Mouse (Mus musculus) ZHBTc4 (cell line): ENCODE data around the gene Crb1.

Source experiments
- DNase-seq: peaks from one replicate; pipeline ENCODE4 v3.0.0-alpha.2; 2011; ENCODE audit warnings: low read depth, low spot score

The Crb1 gene

DNA sequence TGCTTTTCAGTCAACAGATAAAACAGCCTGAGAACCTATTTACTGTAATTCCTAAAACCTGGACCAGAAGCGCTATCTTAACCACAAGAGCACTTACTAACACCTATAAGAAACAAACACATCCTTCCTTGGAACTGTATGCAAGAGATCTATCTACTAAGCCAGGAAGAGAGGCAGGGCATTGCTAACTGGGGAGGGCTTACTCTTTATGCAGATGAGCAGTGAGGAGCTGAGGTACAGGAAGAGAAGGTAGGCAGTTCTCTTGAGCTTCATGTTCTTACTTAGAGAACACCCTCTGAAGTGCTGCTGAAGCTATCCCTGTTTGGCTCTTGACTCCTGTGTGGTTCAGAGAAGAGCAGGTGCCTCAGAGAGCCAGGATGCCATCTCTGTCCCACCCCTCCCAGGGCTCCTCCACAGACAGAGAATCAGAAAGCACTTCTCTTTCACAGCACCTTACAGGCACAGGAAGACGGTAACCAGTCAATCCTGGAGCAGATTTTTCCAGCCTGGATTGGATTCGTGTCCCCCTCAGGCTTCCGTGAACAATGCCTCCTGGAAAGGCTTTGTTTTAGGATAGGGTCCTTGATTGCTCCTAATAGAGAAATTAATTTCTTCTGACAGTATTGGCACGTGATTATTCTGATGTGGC is at the start of gene Crb1:
Crb1 (minus strand) TSS at position 463 of the 649 bp plus-strand sequence.
- DNase-seq: peak; percentile 32

DNA sequence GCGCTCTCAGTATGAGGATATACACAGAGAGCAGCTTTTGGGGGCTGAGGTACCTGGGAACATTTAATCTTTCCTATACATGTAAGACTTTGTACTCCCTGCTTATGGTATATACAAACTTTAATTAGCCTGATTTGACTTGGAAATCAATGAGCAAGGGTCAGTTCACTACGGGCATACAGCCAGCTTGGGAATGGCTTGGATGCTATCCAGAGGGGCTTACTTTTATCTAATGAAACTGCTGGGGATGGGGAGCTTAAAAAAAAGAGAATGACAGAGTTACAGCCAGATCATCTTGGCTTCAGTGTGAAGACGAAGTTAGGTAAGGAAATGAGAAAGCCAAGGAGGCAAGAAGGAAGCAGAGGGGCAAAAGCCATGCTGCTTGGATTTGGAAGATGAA is 48.1 kb upstream of the Crb1 start:
- no peak for DNase-seq

DNA sequence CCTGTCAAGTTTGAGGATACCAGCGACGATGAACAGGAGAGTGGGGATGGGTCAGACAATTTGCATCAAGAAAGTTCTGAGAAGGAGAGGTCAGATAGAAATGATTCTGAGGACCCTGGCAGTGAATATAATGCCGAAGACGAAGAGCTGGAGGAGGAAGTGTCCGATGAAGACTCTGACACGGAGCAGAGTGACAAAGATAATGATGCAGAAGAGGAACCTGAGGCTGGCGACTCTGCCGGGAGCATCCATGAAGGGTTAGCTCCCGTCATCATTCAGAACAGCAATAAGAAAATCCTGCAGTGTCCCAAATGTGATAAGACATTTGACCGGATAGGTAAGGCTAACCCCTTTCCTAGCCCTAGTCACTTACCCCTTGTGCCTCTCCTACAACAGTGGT is 47.0 kb upstream of the Crb1 start:
- no peak for DNase-seq

DNA sequence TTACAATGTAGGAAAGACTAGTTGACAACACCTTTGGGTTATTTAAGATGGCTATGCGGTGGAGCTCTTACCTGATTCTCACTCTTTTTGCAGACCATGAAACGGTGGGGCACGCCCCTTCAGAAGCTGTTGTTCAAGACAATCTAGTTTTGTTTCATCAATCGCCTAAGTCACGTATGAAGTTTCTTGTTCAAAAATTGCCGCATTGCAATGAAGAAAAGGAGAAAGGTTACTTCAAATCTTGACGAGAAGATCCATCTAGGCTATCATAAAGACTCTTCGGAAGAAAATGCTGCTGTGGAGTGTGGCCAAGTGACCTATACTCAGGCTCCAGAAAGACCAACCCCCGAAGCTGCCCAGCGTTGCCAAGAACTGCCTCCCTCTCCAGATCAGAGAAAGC is 46.0 kb upstream of the Crb1 start:
- DNase-seq: peak; percentile 35

DNA sequence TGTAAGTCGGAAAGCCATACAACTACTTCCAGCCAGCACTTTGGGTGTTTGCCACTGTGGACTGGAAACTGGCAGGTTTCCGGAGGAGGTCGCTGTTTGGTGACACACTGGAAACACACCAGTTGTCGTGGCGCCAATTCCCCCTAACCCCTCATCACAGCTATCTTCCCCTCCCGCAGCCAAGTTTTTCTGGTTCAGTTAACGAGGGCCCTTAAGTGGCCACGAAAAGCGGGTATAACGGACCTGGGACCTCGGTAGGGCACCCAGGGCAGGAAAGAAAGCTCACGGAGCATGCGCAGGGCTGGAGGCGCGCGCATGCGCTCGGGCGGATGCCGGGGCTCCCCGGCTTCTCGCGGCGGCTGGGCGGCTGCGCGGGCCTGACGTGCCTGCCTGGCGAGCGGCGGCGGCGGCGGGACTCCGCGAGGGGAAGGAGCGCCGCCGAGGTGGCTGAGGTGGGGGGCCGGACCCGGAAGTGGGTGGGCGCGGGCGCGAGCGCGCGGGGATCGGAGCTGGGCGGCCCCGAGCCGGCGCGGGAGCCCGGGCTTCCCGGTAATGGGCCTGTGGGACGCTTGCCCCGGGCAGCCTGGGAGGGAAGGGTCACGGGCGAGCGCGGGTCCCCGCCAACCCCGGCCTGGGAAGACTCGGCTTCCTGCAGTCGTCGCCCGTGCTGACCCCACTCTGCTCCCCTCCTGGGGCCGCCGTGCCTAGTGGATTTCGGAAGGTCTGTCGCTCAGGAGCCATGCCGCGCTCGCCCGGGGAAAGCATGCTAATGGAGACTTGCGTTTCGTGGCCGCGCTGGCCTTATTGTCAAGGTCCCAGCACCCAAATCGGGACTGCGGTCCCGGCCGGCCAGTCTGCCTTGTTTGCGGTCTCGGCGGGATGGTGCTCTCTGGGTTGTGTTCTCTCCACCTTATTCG is 45.2 kb upstream of the Crb1 start, which contains the start of gene Zbtb41:
Zbtb41 (plus strand) TSS at position 414 of the 917 bp plus-strand sequence.
- peak; percentile 93 for DNase-seq

DNA sequence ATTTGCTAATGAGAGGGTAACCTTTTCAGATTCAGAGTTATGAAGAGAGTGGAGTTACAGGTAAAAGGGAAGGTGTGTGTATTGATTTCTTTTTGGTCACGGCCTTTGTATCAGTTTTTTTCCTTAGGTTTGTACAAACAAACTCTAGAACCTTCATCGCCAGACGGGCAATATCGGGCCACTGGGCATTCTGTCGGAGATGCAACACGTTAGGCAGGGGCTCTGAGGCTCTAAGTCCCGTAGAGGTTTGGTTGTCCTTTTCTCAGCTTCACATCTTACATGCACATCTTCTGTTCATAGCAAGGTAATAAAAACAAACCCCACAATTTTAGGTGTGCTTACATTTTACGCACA is 44.6 kb upstream of the Crb1 start:
- no peak for DNase-seq

DNA sequence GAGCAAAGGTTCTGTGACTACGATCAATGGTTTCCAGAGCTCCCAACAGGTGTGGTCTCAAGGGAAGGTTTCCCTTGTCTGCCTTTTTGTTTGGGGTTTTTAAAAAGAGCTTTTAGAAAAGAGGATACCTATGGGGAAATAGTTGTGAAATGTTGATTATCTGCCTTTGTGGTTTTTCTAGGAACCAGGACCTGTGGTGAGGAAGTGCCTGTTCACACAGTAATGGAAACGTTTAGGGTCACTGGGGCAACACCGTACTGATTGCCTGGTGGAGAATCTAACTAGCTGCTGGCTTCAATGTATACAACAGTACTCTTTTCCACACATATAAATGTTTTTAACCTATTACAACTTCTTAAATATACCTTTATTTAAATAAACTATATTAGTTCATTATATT is 36.6 kb upstream of the Crb1 start:
- DNase-seq: no peak

DNA sequence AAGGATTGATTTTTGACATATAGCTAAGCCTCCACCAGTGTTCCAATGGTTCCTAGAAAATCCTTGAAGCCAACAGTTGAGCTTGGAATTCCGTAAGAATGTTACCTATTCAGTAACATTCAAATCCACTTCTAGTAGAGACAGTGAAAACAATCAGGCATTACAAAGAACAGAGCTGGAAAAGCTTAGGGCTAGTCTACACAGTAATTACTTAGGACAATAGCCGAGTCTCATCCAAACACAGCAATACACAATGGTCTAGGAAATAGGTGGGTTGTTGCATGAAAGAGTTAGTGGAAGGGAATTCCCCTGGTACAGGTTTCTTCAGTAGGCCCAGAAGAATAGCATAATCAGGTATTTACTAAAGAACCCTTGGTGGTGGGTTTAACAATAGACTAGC is 35.5 kb upstream of the Crb1 start:
- DNase-seq: peak; percentile 86

DNA sequence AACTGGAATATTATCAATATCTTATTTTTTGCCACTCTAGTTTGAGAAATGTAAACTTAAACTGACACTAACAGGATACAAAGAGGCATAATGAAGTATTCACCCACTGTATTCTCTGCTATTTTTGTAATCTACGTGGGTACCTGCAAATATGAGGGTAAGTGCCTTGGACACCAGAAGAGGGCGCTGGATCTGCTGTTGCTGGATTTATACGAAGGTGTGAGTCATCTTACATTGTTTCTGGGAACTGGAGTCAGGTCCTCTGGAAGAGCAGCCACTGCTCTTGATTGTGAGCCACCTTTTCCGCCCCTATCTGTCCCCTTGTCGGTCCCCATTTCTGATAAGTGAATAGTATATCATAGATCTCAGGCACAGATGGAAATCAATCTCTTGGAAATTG is 30.8 kb upstream of the Crb1 start:
- peak; percentile 39 for DNase-seq

DNA sequence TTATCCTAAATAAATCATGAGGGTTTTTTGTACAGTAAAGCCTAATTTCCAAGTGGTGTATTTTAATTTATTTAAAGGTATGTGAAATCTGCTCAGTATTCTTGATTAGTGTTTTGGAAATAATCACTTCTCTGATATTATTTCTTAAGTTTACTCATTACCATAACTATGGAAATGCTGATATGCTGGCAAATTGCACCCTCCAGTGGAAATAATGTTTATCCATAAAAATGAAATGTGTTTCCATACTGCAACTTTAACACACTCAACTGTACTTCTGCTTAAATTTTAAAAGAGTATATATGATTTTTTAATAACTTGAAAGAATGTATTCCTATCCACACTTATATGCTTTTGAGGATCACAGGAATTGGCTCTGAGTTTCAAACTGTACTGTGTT is 28.9 kb upstream of the Crb1 start:
- no peak for DNase-seq

DNA sequence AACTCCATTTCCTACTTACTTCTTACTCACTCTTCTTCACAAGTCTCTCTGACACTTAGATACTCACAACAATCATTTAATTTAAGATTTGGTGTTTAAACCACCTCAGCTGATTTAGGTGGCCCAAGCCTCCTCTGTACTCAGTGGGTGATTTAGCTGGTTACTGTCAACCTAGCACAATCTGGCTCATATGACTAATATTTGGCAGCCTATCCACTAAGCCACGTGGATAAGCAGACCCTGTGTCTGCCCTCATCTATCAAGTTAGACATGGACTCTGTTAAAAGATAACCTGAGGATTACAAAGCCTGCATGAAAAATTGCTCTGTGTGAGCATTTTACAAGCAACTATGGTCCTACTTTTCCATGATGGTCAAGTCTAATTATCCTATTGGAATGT is 19.7 kb upstream of the Crb1 start:
- DNase-seq: no peak

DNA sequence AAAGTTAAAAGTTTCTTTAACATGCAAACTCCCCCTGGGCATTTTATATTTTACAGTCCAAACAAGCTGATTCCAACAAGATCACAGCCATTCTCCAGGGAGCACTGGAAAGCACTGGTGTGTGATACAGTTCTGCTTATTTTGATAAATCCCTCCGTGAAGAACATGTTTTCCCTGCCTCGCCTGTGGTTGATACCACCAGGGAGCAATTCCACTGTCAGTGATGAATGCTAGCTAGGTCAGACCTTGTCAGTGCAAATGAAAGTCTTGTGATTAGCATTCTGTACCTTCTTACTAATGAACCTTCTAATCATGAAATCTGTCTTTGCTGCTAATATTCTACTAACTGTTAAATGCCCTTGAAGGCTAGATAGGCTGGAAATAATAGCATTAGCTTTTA is 14.8 kb upstream of the Crb1 start:
- DNase-seq: no peak

DNA sequence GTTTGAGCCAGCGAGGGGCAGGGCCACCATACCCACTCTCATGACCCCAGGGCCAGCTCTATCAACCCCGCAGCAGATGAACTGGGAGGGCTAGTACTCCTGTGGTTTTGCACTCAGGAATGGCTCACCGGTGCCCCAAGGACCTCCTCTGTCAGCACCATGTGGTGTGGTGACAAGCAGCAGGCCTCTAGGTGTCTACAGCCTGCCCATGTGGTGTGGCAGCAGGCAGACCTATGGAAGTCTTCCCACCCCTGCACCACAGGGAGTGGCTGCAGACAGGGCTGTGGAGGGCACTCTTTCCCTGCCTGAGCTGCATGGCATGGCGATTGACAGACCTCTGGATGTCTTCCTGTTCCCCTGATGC is 2.7 kb upstream of the Crb1 start:
- no peak for DNase-seq

DNA sequence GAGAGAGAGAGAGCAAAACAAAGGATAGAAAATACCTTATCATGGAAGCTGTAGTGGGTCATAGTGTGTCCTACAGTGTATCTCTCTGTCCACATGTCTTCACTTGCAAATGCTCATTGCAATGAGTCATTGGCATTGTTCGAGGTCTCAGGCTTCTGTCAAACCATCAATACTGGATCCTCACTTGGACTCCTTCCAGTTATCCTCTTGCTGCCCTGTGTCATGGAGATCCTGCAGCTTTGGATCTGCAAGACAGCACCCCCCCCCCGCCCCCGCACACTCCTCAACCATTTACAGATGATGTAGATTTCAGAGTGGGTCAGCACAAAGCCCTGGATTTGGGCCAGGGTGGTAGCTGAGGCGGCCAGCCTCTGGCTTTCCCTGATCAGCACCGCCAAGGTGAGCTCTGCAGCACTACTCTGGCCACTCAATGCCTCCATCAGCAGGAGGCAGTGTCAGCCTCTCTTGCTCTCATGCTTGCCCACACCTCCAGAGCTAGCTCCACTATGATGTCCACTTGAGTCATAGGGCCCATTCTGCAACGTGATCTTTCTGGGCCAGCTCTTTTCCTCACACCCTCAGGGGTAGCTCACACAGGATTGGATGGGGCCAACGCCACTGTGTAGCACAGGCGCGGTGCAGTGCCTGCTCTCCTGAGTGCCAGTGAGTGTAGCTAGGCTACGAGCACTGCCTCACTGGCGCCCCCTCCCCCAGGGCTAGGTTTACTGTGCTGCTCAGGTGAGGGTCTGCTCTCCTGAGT is 2.1 kb upstream of the Crb1 start:
- peak; percentile 34 for DNase-seq

DNA sequence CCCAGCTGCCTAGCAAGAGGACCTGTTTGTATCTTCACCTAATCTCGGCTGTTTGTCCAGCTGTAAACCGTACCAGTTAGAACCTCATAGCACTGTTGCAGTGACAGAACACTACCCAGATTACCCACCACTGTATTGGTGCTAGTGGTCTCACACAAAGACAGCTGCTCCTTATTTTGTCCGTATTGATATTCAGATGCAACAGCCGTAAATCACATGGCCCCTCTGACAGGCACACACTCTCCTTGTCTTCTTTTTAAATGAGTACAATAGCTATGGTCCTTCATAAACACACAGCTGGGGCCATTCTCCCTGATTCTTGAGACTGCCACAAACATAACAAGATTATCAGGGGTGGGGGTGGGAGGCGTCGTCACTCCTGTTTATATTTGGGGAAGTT is 1.0 kb downstream of the Crb1 start:
- no peak for DNase-seq

DNA sequence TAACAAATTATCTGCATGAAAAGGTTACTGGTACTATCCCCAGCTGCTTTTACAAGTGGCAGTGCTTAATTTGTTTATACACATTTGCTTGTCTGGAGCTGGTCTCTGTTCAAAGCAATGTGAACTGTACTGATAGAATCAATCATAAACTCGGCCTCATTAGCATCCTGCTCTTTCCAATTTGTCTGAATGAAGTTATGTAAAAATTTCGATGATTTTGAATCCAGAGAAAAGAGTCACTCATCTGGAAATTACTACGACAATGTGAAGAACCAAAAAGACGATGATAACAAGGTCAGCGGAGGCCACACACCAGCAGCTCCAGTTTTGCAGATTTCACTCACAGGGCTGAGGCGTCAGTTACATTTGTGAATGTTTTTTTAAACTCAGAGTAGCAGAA is 5.6 kb downstream of the Crb1 start:
- no peak for DNase-seq

DNA sequence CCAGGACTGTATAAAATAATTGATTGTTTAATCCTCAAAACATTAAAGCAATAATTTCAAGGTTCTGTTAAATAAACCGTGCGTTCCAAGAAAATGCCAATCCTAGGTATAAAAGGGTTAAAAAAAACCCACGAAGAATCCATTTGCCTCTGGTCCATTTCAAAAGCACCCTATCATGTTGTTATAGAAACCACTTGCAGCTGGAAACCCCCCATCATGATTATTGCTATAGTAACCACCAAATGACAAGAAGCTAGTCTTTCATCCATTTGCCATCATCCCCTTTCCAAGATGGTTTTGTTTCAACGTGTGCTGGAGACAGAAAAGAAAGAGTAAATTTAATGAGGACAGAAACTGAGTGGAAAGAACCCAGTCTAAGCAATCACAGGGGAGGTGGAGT is 28.3 kb downstream of the Crb1 start:
- no peak for DNase-seq

DNA sequence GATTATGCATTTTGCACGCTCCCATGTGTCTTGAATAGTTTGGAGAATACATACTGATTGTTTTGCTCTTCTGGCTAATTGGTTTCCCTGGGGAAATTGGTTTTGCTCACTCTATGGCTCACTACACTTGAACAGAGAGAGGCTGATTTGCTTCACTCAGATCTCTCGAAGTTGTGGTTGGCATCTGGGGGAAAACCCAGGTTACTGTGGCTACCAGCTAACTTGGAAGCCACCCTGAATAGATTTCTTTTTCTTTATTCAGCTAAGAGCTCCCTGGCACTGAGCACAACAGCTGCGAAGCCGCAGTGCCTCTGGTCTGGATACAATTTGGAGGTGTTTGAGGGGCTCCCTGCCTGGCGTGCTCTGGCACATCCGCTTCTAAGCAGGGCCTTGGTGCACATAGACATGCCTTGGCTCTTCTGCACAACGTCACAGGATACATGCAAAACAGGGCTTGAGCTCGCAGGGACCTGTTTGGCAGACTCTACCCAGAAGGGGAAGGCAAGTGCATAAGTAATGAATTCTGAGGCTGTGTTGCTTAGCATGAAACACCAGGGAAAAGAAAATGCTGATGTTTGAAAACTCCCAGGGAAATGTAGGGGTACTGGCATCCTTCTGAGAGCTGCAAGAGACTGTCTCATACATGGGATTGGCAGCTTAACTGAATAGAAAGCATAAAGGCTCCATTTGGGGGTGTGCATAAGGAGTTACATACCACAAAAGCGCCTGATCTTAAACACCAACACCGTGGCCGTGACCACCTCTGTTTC is 30.1 kb downstream of the Crb1 start:
- DNase-seq: no peak

DNA sequence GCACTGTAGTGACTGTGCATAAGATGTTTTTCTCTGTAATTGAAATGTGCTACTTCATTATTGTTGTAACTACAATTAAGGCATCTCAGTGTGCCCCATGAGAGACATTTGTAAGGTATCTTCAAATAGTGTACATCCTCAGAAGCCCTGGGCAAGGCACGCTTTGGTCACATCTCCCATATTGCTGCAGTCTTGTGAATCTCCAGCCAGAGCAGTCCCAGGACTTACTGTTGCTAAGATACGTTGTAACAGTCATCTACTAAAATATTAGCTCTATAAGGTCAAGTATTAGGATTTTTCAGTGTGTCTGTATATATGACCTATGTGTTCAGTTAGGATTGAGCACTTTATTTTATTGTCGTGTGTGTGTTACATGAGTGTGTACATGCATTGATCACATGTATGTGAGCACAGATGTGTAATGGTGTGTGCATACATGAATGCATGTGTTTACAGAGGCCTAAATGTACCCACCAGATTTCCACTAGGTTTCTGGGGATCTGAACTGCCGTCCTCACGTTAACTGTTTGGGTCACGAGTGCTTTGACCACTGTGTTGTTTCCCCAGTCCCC is 30.8 kb downstream of the Crb1 start:
- DNase-seq: no peak

DNA sequence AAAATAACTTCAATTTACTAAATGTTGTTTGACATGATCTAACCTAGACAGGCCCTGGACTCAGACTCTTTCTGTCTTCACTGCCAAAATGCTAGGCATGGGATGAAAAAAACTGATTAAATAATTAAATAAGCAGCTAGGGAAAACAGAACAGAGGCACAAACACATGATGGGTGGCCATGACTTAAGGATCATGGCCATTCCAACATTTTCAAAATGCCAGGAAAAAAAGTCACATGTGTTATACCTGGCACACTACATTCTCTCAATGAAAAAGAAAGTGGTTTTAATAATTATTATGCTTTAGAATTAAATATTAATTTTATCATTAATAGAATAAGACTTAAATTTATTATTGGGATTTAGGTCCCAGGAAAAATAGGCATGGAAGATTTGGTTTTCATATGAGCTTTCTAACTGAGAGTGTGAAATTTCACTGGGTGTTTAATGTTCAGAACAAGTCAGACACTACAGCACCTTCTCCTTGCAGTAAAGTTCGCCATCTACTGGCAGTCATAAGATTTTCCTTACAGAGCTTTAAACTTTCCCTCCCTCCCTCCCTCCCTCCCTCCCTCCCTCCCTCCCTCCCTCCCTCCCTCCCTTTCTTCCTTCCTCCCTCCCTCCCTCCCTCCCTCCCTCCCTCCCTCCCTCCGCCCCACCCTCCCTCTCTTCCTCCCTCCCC is 36.6 kb downstream of the Crb1 start:
- peak; percentile 47 for DNase-seq

DNA sequence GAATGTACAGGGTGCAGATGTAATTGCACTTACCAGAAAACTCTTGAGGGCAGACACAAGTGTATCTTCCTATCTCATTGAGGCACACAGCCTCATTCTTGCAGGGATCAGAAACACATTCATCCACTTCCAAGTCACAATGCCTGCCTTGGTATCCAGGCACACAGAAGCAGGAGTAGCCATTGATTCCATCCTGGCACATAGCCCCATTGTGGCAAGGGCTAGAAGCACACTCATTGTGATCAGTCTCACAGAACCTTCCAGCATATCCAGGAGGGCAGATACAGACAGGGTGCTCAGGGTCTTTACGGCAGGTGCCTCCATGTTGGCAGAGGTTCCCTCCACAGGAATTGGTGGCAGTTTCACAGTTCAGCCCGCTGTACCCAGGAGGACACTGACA is 39.9 kb downstream of the Crb1 start:
- DNase-seq: no peak
